Mouse (Mus musculus): Measurements from ENCODE around the gene Usp8.

The Usp8 gene

DNA sequence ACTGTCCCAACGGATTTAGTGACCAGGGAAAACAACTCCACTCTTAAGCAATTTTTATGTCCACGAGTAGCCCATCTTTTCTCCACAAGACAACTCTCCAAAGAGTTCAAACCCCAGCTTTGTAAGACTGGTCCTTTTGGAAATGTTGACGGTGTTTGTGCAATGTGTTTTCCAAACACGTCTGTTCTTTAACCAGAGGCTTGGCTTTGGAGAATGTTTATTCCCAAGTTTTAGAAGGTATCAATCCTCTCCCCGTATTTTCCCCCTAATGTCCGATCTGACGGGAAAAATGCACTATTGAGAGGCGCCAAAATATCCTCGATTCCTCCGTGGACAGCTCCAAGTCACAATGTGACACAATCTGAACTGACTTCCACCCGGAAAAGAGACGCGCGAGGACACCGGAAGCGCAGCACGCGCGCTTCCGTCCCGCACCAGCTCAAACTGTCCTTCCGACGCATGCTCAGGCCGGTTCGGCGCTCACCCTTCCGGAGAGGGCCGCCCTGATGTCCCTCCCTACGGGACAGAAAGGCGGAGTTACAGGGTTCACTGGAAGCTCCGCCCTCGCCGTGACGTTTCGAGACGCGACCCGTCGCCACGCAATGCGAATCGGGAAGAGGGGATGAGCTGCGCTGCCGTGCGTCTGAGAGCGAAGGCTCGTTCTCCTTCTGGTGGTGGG is at the start of gene Usp8:
TSS of gene Usp8 (plus strand) at position 570 of the 679 bp plus-strand sequence.
- DNase-seq: peak; percentile 98

DNA sequence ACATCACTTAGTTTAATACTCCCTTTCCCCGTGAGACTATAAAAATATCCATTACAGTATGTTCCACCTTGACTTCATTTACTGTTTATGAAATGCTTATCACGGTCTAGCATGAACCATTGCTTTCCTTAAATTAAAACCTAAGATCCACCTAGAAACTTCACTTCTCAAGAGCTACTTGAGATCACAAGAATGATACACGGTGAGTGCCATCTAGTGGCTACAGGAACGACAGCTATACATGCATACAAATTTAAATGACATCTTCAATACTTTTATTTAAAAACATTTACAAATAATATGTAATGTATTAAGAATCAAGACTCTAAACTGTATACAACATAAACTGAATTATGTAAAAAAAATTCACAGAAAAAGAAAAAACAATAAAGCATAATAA is 43.6 kb upstream of the Usp8 start:
- no peak for DNase-seq

DNA sequence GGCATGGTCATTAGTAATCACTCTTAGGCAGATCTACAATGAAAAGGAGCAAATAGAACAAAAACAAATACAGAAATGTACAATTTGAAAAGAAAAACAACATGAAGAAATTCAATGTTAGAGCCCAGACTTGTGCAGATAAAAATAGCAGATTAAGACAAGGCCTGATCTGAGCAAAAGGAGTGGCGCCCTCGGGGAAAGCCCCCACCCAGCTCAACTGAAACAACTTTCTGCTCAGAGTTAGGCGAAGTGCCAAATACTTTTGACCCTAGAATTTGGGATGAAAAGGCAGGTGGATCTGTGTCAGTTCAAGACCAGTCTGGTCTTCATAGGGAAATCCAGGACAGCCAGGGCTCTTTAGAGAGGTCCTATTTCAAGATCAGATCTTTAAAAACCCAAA is 41.1 kb upstream of the Usp8 start:
- DNase-seq: no peak

DNA sequence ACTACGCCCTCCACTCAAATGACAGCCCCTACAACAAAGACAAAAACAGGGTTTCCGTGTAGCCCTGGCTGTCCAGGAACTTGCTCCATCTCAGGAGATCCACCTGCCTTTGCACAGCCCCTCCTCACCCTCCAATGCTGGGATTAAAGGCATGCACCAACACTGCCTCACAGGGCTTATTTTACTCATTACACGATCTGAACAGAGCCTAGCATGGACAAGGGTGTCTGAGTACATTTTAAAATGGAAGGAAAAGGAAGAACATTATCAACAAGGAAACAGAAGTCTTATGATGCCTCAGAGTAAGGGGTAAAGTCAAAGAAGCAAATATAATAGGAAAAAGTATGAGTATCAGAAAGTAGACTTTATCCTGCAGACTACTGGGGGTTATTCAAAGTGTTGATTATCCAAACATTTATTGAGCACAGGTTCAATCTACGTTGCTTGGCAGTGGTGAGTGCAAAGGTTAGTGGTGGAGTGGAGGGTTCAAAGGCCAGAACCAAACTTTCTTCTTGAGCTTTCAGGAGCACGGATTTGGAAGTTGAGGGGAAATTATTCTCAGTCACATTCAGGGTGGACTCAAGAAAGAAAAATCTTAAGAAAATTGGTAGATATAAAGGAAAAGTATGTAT is 38.4 kb upstream of the Usp8 start:
- no peak for DNase-seq

DNA sequence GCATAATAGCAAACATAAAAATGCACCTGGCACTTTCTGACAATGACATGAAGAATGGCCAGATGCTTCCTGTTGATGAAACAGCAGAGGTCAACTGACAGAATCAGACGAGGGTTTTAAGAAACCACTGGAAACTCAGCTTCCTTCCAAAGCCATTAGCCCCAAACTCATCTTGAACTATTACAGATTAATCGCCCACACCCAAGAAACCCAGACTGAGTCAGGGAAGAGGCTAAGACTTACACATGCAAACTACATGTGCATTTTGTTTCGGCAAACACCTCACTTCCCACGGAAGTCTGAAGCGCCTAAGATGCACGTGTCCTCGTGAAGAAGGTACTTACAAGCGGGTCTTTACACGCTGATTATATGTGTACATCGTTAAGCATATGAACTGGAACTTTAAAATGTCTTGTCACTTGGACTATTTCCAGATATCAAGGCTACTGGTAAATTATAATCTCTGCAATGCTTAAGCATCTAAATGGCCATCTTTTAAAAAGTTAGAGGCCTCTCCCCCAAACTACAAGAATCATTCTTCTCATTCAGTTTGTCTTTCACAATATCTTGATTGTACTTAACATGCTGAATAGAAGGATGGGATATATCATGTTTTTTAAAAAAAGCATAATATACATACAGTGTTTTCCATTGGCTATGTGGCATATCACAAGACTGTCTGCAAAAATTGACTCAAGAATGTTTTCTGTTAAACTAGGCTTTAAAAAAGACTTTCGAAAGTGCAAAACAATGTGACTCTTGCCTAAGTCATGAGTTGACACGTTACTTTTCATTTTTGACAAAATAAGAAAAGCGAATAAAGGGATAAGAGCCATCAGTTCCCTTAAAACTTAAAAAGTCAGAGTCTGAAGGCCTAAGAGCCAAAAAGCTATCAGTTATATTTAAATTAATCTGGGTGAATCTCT is 33.5 kb upstream of the Usp8 start:
- no peak for DNase-seq

DNA sequence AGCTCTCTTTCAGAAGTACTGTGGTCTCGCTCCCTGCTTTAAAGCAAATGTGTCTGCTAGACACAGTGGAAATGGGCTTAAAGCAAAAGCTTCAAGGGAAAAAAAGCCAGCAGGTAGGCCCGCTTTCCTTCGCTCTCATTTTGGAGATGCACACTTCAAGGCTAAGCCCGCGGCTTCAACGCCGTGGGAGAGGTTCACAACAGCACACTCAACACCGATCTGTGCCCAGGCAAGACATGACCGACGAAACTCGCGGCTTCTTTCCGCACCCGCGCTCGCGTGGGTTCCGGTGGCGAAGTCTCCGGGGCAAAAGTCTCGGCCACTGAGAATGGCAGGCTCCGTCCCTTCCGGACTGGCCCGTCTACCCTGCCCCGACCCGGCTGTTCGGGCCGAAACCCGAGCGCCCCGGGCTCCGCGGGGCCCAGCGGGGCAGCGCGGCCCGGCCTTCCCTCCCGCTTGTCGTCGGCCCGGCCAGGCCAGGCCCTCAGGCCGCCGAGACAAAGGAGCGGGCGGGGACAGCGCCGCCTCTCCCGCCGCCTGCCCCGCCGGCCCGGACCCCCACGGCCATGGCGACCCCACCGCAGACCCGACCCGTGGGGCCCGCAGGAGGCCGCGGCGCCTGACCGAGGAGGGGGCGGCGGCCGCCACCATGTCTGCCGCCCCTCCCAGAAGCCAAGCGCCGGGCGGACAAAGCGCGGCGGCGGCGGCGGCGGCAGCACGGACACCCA is 32.5 kb upstream of the Usp8 start:
- DNase-seq: no peak

DNA sequence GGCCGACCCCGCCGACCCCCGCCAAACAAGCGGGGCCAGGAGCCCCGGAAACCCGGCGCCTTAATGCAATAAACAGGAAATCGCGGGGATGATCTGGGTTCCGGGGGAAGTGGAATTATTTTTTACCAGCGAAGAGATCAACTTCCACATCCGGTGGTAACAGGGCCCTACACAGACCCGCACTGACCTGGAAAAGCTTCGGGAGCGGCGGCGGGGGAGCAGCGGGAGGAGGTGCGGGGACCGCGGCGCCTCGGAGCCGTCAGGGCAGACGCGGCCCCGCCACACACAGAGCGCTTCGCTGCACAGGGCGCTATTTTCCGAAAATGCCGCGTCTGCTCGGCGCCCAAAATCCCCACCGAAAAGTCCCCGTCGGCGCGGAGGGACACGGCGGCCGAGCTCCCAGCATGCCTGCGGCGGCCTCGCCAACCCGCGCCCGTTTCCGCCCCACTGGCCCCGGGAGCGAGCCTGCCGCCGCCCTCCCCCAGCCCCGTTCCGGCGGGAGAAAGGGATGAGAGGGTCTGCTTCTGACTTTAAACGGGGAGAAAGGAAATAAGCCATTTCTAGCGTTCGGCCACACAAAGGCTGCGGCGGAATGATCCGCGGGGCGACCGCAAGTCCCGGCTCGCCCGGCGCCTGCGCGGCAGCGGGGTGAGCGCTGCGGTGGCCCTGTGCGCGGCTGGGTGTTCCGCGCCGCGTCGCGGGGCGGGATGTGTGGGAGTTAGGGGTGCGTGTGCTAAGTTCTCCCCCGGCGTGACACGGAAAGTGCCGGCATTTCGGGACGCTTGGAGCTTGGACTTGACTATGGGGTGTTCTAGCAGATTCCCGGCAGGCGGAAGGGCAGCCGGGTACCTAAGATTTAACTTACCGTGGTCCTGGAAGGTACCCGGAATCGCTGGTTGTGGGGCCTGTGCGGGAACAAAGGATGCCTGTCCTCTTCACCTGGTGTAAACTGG is 31.7 kb upstream of the Usp8 start:
- DNase-seq: peak; percentile 87

DNA sequence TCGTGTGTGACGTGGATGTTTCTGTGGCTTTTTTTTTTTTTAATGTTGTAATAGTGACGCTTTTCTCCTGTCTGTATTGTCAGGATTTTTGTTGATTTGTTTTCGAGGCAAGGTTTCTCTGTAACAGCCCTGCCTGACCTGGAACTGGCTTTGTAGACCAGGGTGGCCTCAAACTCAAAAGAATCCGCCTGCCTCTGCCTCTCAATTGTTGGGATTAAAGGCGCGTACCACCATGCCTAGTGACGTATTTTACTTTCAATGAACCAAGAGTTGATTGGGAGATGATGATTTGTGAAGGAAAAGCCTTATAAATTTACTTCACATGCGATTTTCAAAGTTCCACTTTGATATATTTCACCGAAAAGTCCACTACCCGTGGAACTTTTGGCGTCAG is 31.0 kb upstream of the Usp8 start, which contains the start of gene Gabpb1:
TSS of gene Gabpb1 (minus strand) at position 216 of the 394 bp plus-strand sequence.
- no peak for DNase-seq

DNA sequence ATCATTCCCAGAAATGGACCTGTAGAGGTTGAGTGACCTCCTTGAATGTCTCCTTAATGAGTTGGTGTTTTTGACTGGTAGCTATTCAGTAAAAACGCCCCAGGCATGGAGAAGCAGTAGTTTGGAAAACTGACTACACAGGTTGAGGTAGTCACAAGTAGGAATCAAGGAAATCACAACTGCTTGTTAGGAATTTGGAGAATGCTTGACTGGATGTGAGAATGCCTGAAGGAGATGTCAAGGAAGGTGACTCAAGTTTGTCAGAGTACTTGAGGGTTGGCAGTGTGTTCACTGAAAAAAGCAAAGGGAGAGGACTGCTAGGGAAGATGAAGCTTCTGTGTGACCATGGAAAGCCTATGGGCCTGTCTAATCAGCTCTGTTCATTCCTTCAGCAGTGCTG is 29.8 kb upstream of the Usp8 start:
- no peak for DNase-seq

DNA sequence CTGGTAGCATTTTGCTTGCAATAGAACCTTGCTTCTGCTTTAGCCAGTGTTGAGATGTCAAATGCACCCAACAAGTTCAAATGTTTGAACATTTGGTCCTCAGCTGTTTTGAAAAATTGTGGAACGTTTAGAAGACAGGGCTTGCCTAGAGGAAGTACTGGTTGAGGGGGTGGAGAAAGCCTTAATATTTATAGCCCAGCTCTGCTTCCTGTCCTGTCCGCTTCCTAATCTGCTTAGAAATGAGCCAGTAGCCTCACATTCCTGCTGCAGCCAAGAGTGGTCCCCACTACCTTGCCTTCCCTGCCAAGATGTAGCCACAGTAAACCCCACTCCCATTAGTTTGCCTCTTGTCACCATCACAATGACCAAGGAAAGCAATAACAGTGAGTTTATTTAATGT is 24.8 kb upstream of the Usp8 start:
- no peak for DNase-seq

DNA sequence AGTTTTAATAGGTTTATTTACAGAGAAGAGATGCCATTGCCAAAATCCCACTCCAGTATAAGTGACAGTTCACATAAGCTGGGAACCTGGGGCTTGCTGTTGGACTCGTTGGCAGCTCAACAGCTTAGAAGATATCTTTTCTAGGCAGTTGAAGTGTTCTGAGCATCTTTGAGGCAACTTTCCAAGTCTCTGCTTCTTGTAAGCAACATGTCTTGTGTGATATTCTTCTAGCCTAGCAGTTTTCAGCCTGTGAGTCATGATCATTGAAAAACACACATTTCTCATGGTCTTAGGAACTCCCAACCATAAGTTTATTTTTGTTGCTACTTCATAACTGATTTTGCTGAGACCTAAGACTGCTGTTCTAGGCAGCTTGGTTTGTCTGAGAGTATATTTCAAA is 24.2 kb upstream of the Usp8 start:
- DNase-seq: no peak

DNA sequence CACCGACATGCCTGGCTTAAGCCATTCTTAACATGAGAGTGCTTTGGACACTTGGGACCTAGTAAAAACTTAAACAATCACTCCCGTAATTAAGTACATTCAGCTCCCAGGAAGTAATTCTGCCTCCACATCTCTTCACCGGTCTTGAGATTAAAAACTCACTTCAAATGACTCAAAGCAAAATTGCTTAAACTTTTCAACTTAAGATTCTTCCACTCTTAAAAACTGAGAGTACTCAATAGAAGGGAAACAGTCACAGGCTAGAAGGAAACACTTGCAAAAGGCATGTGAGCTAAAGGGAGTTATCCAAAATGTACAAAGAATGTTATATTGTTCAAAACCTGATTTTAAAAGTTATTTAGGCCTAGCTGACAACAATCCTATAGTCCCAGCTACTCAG is 15.8 kb upstream of the Usp8 start:
- DNase-seq: no peak

DNA sequence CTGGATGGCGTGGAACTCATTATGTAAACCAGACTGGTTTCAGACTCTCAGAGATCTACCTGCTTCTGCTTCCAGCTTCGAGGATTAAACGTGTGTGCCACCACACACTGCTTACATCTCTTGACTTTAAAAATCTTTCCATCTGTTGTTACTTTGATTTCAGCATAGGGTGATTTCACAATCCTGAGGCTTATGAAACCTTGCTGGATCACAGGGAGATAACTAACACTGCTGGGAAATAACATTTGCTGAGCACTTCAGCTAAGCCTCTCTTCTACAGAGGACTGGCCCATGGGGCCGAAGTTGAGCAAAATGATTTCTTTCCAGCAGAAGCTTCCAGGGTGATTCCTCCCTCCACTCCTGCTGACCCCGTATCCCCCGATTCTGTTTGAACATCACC is 11.8 kb upstream of the Usp8 start:
- no peak for DNase-seq

DNA sequence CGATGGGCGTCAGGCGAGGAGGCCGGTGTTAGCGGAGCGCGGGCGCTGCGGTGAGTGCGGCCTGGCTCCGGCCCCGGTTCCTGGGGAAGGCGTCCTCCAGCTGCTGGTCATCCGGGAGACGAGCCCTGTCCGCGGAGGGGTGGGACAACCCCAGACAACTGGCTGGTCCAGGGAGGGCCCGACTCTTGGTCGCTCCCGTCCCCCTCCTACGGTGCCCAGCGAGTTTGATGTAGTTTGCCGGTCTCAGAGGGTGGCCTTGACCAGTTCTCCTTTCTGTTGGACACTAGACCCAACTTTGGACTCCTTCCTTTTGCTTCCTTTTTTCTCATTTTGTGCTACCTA is 281 bp downstream of the Usp8 start:
- DNase-seq: no peak

DNA sequence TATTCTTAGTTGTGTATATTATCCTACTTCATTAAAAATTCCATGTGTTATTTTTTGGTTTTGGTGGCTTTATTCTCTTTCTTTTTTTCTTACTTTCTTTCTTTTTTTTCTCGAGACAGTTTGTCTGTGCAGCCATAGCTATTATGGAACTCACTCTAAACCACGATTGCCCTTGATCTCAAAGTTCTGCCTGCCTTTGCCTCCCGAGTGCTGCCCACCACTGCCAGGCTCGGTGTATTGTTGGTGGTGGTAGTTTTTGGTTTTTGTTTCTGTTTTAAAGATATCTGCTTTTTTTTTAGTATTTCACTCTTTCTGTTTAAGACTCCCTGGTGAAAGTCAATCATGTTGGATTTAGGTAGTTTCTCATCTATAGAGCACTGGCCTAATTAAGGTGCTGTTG is 1.2 kb downstream of the Usp8 start:
- DNase-seq: no peak

DNA sequence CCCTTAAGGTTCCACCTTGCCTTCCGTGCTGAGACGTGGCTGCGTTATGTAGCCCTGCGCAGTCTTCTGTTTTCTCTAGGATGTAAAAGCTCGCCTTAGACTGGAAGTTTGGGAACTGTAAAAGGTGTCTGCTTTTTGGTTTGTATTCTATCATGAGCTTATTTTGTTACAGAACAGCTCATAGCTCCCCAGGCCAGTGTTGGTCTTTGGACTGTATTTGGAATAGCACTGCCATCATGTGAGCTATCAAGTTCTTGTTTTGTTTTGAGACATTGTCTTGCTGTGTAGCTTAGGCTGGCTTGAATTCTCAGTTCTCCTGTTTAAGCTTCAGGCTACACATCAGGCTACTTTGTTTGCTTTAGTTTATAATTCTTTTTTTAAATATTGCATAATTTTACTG is 5.4 kb downstream of the Usp8 start:
- DNase-seq: no peak

DNA sequence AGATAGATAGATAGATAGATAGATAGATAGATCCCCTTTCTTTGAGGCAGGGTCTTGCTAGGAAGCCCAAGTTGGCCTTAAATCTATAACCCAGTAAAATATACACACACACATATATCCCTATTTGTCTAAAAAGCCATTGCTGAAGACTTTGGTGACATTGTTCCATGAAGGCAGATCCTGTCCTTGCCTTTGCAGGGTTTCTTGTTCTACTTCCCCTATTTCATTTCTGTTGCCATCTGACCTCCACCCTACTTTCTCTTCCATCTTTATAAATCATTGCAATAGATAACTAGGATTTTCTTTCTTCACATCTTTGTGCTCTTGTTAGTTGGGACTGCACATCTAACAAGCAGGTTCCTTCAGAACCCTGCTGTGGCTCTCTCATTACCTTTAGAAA is 5.8 kb downstream of the Usp8 start:
- DNase-seq: no peak

DNA sequence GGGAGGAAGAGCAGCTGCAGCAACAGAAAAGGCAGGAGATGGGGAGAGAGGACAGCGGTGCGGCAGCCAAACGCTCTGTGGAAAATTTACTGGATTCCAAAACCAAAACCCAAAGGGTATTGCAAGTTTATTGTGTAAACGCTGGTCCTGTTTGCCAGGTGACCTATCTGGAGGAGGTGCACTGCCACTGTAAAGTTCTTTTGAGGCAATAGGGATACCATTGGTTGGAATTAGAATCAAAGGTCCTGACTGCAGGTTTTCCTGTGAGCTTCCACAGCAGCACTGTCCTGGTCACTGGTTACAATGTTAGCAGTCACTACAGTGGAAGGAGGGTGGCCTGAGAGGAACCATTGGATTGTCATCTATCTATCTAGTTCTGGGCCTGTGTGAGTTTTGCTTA is 22.1 kb downstream of the Usp8 start:
- DNase-seq: no peak

DNA sequence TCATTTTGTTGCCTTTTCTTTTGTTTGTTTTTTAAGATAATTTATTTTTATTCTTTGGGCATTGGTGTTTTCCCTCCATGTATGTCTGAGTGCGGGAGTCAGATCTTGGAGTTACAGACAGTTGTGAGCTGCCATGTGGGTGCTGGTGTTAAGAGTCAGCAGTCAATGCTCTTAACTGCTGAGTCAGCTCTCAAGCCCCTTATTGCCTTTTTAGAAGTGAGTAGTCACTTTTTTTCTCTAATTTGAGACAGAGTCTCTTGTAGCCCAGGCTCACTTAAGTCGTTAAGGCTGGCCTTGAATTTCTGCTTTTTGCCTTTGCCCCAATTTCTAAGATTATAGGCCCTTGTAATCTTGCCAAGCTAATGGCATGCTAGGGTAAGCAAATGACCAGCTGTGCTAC is 23.4 kb downstream of the Usp8 start:
- DNase-seq: no peak

DNA sequence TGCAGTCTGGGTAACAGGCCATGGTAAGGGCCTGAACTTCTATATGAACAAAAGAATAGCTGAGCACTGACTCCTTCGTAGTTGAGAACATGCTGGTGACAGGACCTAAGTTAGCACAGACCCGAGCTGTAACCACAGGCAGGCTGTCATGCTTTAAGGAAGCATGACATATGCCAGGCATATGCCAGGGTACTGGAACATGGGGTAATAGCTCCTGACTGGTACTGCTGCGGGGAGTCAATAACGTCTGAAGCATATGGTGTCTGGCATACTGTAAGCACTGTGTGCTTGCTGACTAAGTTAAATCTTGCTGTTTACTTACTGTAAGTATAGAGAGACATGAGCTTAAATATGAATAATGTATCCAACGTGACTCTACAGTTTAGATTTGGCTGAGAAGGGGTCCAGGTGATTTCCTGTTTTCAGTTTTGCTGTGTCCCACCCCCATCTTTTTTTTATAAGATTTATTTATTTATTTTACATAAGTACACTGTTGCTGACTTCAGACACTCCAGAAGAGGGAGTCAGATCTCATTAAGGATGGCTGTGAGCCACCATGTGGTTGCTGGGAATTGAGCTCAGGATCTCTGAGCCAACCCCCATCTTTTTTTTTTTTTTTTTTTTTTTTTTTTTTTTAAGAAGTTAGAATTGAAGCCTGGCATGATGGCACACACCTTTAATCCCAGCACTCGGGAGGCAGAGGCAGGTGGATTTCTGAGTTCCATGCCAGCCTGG is 28.4 kb downstream of the Usp8 start:
- DNase-seq: no peak

DNA sequence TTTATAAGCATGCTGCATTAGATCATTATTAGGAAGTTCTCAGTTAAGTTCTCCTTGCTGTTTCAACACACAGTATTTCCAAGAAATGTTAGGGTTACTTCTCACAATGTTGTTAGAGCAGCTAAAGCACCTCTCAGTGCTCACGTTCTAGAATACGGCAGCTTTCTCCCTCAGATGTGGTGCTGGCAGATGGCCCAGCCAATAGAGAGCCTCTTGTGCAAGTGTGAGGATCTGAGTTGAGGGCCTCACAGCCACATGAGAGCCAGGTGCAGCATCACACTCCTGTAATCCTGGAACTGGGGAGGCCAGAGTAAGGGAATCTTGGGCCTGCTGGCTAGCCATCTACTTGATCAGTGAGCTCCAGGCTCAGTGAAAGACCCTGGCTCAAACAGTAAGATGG is 33.2 kb downstream of the Usp8 start:
- no peak for DNase-seq

Data from cerebellum, adult 11-12 months (tissue).